Mouse (Mus musculus): ENCODE data around the gene U90926.
A peak's percentile ranks its signal among the peaks of the same experiment; 100 is the strongest.

U90926 gene

DNA sequence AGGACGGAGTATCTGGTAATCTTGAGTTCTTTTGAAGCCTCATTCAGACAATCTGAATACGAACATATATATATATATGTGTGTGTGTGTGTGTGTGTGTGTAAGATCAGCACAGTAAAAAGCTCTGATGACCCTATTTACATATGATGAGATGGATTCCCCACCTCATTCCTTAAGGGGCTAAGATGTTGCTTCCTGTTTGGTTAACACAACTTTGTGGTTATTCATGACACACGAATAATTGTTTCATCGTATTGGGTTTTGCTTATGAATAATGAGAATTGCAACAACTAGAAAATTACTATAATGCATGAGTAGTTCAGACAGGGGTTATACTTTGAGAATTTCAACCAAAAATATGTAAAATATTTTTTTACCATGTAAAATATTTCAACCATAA, at the start of gene U90926:
TSS of gene U90926 (minus strand) at position 101 of the 400 bp plus-strand sequence.
- no peak for DNase-seq

DNA sequence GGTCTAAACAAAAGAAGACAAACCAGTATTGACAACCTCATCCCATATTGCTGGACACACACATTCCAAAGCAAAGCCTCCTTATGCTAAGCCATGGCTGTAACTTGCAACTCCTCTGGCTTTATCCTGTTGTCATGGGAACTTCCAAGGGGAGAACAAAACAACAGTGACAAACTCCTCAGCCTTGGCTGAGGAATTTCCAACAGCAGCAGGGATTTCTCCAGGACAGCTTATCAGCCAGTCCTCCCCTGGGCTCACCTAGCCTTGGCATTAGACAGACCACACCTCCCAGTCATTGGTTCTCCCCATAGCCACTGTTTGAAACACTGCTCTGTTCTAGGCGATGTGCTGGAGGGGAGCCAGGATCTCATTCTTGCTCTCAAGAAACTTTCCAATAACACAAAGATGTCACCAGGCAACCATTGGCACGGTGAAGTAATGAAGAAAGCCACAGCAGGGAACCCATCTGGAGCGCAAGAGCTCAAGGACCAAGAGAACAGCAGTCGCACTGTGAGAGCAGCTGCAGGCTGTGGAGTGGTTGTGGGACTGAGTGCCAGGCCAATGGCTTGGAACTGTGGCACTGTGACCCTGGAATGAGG, 48.7 kb upstream of the U90926 start:
- no peak for DNase-seq

DNA sequence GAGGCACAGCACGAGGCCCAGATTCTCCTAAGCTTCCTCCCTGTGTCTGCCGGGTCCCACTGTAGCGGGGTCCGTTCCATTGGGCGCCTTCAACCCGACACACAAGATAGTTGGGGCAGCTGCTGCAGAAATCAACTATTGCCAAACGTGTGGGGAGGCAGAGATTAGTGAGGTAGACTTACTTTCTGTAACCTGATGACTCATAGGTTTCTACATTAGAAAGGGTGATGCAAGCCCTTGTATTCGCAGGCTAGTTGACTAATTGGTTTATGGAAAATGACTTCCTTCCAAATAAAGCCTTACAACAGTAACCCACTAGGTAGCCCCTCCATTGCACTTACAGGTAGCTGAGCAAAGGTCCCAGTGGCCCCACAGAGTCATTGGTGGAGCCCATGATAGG, 47.4 kb upstream of the U90926 start:
- no peak for DNase-seq

- DNase-seq = no peak
Observed at GRCm38 (mm10) chr5:92256218-92256617, 41.0 kb upstream of the U90926 start, which contains the start of gene Ppef2. Ppef2 (minus strand) TSS chr5:92256278.

GRCm38 (mm10) chr5:92254476-92254875, 39.3 kb upstream of the U90926 start:
- no peak for DNase-seq

DNA sequence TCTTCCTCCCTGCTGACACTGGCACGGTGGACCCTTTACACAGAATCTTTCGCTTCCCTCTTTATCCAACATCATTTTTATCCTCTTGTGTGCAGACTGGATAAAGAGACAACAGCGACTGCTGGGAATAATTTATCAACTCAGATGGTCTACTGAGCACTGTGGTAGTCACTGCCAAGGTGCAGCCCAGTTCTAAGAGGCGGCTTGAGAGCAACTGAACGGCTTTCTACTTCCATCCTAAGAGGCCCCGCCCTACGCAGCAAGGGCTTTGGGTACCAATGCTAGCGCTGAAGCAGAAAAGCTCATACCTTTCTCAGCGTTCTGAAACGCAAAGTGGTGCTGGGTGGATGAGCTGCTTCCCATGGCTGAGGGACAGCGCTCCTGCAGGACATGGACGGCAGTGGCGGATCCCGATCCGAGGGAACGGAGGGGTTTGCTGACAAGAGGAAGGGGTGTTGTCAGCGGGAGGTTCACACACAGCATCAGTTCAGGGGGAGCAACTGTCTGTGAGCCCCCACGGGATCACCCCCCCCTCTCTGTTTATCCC, 37.7 kb upstream of the U90926 start:
- DNase-seq = no peak

GRCm38 (mm10) chr5:92252031-92252430, 36.8 kb upstream of the U90926 start:
- DNase-seq = no peak

DNA sequence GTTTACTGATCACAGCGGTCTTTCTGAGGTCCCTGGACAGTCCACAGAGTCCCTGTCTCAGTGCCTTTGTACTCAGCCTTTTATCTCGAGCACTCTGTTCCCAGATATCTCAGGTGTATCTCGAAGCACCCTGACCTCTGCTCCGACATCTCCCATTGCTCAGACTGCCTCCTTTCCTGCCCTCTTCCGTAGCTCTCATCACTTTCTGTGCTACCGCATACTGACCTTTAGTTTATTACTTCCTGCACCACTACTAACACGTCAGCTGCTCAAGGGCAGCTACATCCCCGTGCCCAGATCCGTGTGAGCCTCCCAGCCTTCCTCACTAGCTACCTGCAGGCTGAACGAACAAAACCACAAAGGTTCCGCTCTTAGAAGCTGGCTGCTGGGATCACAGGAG, 33.4 kb upstream of the U90926 start:
- no peak for DNase-seq

- no peak for DNase-seq
Observed at GRCm38 (mm10) chr5:92245483-92245882, 30.3 kb upstream of the U90926 start.

- DNase-seq = no peak
Observed at GRCm38 (mm10) chr5:92244900-92245299, 29.7 kb upstream of the U90926 start.

GRCm38 (mm10) chr5:92240769-92241168, 25.6 kb upstream of the U90926 start:
- DNase-seq = no peak

DNA sequence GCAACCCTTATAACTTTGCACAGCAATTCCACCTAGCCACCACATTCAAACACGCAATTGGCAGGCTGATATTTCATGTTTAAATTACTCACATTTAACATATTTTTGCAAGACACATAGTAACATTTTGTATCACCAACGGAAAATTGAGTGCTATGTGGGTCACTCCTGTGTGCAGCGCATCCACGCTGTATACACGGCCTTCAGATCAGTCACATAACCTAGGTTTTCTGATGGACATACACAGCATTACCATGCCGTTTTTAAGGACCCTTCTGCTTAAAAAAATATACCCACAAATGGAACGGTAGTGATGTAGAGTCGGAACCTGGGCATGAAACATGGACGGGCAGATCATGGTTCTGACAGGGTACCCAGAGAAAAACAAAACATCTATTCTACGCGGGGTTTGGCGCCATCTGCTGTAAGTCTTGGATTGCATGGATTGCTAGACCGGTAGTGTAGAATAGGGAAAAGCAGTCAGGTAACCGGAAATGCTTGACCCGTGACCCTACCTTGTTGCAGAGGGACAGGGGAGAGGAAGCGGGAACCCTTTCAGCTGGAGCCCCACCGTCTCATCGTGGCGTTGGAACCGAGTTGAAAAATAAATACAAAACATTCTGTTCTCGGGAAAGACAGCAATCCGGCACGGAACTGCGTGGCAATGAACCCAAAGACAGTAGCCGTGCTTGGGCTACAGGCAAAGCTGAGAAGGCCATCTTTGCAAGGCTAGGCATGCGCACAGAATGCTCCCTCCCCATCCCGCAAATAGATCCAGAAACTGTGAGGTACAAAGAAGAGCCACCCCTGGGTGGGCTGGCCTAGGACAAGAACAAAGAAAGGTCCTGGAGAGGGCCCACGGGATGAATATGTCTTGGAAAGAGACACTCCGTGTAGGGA, 24.4 kb upstream of the U90926 start:
- DNase-seq = peak; percentile 50

GRCm38 (mm10) chr5:92234939-92235557, 19.8 kb upstream of the U90926 start:
- no peak for DNase-seq

GRCm38 (mm10) chr5:92233366-92233765, 18.2 kb upstream of the U90926 start:
- DNase-seq = no peak

DNA sequence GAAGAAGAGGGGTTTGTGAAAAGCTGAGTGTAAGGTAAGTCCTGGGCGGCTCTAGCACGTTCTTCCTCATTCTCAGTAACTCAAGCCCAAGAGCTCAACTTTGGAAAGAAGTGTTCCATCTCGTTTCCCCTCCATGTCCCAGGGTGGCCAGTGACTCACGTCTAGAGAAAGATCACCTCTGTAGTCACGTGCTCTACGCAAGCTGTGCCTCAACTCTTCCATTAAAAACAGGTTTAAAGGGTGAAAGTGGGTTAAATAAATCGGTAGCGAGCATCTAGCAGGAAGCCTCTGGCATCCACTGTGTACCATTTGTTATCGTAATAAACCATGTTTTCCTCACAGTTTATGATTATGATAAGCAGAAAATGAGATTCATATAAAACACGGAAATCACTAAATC, 16.6 kb upstream of the U90926 start:
- DNase-seq = no peak

DNA sequence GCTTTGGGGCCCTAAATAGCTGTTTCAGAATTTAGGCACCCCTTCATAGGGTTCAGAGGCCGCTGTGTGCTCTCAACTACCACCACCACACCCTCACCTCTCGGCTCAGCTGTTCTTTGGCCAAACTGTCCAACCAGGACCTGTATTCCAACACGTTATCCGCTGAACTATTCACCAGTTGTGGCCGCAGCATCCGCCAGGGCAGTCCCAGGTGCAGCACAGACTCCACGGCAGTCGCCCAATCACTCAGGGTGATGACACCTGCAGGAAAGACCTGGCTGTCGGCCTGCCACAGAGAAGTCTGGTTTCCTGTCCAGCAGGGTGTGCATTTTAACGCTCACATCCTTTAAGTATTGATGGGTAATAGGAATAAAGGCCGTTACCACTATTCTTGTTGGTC, 15.1 kb upstream of the U90926 start:
- DNase-seq = no peak

GRCm38 (mm10) chr5:92229514-92229913, 14.3 kb upstream of the U90926 start:
- DNase-seq = no peak

GRCm38 (mm10) chr5:92228776-92229175, 13.6 kb upstream of the U90926 start:
- DNase-seq = no peak

DNA sequence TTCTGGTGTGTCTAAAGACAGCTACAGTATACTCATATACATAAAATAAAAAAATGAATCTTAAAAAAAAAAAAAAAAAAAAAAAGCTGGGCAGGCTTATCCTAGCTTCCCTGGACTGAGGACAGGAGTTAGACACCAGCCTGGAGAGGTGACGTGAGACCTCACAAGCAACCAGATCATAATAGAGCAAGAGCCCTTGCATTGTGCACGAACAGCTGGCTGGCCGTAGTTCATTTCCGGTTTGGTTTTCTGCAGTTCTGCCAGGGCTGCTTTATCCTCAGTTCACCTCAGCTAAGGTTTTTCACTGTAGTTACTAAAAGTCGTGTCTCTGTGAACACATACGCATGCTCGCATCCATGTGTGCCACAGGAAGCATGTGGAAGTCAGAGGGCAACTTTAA, 12.6 kb upstream of the U90926 start:
- DNase-seq = no peak

GRCm38 (mm10) chr5:92220287-92220902, 5.2 kb upstream of the U90926 start:
- no peak for DNase-seq

- DNase-seq = no peak
Observed at GRCm38 (mm10) chr5:92219826-92220225, 4.6 kb upstream of the U90926 start.

DNA sequence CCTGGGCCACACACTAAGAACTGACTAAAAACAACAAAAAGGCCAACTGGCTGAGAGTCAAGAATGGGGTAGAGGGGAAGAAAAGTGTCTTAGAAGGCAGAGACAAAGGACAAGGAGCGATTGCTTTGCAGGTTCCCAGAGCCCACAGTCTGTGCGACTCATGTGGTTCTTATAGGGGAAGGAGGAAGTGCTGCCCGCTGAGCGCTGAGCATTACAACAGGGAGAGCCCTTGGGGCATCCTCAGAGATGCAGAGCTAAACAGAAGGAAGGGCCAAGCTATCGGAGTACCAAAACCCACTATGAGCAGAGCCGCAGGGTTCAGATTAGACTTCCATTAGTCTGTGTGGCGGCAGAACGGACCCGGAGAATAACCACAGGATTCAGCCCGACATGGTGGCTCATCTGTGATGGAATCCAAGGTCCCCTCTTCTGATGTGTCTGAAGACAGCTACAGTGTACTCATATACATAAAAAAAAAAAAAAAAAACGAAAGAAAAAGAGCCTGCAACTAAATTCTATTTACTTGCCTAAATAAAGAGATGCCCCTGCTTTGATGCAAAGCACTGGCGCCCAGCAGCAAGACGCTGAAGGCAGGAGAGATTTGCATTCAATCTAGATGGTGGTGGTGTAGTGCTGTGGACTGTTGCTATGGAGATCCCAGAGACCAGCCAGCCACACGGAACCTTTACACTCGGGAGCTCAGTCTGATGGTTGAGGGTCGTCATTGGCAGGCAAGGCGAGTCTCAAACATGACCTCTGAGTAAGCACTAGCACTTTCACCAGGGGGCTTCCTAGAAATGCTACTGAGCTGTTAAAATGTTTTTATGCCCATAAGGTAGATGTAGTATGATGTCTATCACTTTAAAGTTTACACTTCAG, 3.9 kb upstream of the U90926 start:
- DNase-seq = no peak

All from cerebellum, adult 11 months (tissue).